Mouse (Mus musculus): ENCODE results near the gene Rap1gap2.

- TF ChIP-seq CTCF (IDR thresholded peaks at IDR 0.05; ENCODE audit: insufficient read depth, low read length): no peak
- TF ChIP-seq POLR2A (IDR thresholded peaks at IDR 0.05; ENCODE audit: borderline replicate concordance, extremely low read depth, low read depth, low read length): no peak
Measured at GRCm38 (mm10) chr11:74524050-74524965, 86.4 kb downstream of the Rap1gap2 start.
